Mouse (Mus musculus) cerebellum, adult 11-12 months (tissue): ENCODE measurements at regions not wholly inside any gene's neighbourhood (a gene's known extent, or its start where the extent isn't known, plus 50 kb on each side); places are given as distances from the start of the nearest gene placed in this dataset.

Source experiments
- DNase-seq: peaks from one replicate; pipeline ENCODE4 v3.0.0; 2022

DNA sequence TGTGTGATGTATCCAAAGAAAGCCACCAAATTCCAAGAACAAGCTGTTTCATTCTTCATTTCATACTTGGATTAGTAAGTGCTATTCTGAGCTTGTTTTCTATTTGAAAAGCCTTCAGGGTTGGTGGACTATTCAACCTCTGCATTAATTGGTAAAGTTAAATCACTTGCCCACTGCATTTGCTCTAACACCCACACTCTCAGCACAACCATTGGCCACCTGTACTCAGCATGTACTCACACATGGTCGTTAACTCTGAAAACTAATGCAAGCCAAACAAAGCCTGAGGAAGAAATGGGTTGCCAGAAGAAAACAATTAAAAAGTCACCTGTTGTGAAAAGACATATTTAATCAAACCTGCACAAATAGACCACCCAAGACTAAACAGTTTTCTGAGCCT is 267.5 kb downstream of the Trim52 start:
- no peak for DNase-seq

DNA sequence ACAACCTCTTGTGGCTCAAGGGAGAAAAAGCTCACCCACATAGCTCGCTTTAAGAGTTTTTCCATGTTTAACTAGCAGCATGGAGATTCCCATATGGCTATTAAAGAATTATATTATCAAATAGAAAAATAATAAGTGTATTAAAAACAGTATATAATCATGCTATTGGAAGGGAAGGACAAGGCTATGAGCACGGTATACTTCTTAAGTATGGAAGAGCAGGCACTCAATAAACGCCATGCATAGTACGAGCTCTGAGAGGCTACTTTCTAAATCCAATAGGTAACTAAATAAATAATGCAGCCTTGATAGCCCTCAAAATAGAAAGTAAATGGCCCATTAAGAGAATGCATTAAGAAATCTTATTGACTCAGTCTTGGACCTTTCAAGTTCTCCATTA is 273.6 kb downstream of the Trim52 start:
- no peak for DNase-seq

DNA sequence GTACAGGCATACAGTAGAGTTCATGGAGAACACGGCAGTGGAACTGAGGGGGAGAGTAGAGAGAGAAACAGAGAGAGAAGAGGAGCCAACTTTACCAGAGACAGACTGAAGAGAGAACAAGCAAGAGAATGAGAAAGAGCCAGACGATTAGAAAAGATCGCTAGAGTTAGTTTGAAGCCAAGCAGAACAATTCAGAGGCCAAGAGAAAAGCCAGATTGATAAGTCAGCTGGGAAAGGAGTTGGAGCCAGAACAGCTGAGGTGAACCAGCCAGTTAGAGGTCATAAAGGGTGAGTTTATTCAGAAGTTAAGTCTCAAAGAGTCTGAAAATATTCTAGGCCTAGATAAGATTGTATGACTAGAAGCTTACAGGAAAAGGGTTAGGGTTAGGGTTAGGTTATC is 281.7 kb downstream of the Trim52 start:
- no peak for DNase-seq

DNA sequence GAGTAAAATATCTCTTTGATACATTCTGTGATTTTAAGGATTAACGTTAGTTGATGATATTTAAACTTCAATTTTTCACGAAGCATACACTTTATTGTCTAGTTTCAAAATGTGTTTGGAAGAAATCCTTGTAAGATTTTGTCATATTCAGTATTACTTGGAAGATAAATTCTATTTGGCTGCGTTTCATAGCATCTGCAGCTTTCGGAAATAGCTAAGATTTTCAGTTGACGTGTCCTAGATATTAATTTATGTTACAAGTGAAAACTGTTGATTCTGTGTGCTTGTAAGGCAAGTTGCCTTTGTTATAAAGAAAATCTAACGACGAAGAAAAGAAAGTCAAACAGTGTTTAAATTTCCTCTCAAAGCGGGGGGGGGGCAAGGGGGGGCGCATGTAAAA is 284.5 kb downstream of the Trim52 start:
- DNase-seq = no peak

DNA sequence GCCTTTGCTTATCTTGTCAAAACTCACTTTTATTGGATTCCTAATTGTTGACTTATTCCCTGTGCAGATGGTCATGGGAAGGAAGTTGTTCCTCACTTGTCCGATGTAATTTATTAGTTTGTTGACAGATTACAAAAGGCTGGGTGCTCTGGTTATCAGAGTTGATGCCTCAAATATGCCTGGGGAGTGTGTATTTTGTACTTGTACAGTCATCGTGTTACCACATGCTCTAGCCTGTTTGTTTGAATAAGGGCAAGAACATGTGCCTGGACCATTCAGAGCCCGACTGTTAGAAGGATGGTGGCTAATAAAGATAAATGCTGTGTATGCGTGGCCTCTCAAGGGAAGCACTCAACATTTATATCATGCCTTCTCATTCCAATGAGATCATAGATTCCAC is 288.0 kb downstream of the Trim52 start:
- DNase-seq = no peak

DNA sequence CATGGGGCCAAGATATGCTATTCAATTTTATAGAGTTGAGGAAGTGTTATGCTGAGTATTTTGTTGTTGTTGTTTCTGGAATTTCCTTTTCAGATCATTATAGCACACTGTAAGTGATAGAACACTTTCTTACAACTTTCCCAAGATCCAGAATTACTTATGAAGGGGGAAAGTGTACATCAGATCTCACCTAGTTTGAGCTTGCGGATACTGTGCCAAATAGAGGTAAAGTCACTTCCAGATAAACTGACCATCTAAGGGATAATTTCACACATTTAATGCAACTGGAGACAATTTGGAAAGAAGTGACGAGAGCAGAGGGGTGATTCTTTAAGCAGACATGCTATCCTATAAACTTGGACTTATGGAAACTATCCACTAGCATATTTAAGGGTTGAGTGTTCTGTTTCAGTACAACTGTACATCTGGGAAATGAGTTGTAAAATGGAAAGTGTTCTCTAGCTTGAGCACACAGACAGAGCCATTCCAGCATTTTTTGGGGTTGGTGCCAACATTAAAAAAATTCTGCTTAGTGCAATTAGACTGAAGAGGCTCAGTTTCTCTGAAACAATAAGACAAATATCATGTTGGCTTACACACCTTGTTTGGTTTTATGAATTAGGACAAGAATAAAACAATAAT is 307.0 kb downstream of the Trim52 start:
- no peak for DNase-seq

DNA sequence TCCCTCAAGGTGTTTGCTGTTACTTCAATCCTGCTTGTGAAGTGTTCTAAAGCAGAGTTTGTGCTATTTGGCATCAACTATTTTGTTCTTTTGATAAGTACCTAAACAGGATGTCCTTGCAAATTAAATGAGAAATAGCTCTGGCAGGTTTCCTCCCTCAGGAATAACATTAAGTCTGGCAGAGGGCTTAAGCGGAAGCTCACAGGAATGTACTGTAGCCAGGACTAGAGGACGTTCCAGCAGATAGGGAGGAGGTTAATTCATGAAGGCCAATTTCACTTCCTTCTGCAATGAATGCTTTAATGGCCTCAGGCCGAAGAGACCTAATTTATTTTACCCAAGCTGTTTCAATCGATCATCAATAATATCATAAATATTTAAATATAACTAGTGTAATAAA is 318.7 kb downstream of the Trim52 start:
- DNase-seq = no peak

DNA sequence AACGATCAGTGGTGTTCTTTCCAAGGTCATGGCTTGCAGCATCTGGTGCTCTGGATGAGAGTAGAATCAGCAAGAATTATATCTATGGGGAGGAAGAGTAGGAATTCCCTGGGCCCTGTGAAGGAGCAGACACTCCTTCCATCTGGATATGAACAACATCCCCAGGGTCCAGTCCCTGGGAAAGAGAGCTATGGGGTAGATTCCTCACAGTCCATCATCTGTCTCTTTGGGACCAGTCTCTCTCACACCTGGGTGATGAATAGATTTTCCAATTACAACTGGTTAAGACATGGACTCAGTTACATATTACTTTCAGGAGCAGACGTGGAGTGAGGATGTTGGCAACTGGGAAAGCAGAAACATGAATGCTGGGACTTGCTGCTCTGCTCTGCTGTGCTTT is 322.6 kb downstream of the Trim52 start:
- DNase-seq = no peak

DNA sequence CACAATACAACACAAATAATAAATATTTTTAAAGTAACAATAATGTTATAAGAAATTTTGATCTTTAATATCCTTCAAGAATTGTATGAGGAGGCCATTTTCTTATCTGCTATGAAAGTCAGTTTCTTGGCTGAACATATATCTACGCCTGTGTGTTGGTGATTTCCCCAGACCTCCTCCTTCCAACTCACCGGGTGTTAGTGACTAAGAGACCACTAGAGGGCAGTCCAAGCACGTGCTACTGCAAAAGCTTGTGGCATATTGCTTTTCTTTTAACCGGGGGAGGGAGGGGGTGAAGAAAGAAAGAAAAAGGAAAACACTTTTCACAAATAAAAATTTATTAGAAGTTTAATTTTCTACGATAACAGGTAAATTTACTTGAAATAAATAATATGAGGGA is 333.3 kb downstream of the Trim52 start:
- DNase-seq = no peak

DNA sequence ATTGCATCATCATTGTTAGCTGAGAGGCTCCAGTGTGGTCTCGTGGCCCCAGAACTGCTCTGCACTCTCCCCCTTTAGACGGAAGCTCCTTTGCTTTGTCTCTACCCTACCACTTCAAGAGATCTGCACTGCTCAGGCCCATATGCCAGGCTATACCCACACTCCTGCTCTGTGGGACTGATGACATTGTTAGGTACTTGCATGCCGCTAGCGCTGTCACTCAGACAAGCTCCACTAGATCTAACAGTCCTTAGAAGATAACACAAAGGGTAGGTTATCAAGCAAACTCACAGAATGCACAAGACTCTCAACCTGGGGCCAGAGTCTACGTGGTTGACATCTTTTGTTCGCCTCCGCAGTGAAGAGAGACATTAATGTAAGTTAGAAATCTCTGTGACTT is 383.1 kb downstream of the Trim52 start:
- no peak for DNase-seq

DNA sequence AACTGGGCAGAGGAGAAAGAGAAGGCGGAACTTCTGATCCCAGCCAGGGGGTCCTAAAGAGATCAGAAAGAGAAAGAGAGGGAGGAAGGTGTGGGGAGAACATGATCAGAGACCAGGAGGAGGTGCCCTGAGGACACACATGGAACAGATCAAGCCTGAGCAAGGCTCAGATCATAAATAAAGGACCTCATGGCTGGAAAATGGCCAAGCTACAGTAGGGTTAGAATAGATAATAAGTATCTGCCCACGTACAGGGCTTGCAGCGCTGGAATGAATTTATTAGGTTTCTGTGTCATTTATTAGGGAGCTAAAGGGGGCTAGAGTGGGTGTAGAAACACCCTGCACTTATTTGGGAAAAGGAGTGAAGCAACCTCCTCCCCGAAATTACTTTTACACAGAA is 385.4 kb downstream of the Trim52 start:
- no peak for DNase-seq

DNA sequence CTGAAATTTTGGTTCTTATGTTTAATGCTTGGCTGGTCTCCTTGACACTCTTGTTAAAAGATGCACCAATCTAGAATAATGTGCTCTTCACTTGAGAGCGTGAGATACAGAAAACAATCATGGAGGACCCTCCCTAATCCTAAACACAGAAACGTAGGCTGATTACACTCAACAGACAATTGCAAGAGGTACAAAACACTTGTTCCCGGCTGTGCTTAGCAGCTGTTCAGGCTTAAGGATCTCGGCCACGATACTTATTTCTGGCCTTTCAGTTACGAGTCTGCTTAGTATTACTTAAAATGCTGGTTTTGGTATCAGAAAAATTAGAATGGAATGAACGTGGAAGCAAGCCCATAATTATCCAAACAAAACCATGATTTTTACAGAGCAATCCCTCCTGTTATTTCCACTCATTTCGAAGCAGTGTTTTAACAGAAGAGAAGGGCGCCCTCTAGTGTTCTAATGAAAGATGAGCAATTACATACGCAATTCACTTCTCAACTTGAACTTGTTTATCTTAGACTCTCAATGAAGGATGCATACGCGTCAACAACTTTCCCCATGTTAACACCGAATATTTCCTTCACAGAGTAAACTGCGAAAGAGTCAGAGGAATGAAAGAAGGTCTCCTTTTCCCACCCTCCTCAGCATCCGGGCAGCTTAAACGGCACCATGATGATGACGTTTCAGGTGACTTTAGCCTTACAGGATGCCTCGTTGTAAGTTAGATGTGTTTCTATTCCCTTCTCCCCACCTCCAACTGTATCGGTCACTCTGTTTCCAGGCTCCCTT is 394.5 kb downstream of the Trim52 start:
- DNase-seq = no peak

DNA sequence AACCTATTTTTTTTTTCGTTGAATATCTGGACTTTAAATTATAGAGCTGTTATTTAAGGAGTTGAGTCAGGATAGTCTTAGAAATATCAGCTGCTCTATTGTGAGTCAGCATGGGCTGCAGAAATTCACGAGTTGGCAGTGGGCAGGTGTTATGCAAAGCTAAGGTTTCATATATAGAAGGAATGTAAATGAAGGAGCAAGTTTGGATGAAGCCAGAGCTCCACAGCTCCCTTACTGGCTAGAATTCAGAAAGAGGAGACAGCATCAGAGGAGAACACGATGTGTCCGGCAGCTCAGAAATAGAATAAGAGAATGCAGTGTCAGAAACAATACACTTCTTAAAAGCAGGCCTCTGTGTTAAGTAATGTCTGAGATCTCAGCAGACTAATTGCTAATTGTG is 400.9 kb downstream of the Trim52 start:
- no peak for DNase-seq

DNA sequence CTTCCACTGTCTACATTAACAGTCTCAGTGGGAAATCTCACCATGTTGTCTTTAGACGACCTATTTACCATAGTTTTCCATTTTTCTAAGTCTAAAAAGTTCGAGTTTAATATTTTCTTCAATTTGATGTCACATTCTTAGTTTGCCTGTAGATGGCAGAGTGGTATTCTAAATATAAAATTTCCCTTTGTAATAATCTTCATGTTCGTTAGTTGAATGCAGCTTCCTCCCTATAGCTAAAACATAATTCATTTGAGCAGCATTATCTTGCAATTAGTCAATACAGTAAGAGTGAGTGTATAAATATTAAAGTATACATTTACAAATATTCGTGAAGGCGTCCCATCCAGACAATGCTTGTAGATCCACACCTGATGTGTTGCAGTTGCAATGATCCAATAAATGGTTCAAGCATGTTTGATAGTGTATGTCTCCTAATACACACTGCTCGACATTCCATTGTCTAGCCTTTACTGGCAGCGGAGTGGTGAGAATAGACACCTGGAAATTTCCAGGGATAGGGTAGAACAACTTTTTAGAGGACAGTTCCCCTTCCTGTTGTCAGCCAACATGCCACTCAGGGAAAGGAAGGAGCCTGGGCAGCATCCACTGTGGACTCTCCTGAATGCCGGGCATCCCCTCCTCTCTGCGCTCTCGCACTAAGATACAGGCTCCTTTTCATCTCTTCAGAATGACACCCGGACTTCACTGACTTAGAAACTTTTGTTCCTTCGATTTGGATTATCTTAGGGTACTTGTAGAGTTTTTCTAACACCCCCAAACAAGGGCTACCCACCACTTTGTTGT is 412.8 kb downstream of the Trim52 start:
- no peak for DNase-seq

DNA sequence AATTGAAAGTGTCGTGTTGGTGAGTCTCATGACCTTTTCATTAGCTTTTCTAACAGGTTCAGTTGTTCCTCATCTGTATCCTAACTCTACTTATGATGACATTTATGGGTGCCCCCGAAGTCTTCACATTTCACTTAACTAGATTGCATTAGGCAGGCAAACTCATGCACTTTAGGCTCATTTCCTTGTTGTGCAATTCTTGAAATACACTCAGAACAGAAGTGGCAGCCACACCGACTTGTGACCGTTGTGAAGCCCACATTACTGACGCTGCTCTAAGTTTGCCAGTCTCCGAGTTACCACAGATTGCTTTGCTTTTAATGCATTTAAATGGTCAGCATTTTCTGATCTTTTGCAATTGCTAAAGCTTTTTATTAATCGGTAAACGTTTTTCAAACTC is 414.8 kb downstream of the Trim52 start:
- no peak for DNase-seq

DNA sequence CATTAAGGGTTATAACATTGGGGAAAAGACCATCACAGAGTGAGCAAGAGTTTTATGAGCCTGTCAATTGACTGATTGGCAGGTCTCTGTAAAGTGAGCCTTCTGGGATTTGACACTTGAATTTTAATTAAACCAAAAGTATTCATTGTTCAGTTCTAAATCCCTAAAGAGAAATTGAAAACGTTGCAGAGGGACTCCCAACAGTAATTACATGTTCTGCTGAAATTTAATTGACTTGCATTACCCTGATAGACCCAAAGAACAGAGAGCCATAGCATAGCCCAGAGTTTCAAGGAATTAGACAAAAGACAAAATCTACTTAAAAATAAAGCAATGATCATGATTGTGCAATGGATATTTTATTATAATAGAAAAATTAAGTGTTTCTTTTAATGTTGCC is 444.2 kb downstream of the Trim52 start:
- DNase-seq = no peak

DNA sequence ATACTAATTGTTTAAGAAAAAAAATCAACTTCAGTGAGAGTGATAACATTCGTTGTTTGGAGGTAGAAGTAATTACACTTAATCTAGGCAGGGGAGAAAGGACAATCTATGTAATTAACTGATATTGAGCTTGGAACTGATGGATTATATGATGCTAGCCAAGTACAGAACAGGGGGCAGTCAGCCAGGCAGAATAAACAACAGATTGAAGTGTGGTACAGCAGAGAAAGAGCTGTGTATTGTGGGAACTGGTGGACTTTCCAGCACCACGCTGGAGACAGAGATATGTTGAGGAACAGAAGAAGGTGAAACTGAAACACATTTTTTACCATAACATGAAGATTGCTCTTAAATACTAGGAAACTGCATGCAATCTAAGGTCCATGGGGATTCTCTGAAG is 473.3 kb downstream of the Trim52 start:
- DNase-seq = no peak

DNA sequence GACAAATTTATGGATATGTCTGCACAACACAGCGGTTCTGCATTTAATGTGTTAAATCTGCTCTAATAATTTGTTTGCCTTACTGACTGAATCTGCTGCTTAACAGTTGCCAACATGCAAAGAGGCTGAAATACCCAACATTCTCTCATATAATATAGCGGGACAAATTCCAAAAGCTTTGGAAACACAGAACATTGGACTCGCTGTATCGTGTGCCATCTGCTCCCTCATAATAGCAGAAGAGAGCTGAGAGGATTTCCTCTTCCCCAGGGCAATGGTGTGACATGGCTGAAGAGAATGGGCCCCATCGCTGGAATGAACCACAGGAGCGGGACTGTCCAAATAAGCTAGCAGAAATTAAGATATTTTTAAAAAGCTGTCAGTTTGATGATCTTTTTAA is 475.9 kb downstream of the Trim52 start:
- peak; percentile 4 for DNase-seq

DNA sequence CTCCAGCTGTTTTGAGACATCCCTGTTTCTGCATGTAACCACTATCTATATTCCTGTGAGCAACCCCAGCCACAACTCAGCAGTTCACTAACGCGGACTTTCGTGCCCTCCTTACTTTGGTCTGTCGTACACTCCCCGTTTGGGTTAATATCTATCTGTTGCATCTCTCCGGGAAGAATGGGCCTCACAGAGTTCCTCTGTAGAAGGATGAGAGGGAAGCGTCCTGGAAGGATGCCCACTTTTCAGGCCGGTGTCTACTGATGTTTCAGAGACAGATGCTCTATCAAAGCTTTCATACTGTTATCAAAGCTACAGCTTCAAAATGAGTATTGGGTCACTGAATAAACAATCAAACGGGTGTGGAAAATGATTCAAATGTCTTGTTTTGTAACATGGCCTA is 487.4 kb downstream of the Trim52 start:
- no peak for DNase-seq

DNA sequence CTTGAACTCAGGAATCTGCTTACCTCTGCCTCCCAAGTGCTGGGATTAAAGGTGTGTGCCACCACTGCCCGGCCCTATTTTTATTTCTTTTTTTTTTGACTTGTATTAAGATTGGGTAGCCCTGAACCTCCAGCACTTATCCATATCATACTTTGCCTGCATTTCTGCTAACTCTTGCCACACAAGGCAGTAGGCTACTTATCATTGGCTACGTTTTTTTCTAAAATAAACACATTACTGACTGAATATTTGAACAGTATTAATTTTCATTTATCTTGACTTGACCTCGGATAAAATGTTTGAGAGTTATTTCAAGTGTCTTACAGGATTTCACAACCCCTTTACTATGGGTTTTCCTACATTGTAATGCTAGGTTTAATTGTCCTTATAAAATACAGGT is 488.0 kb downstream of the Trim52 start:
- no peak for DNase-seq

DNA sequence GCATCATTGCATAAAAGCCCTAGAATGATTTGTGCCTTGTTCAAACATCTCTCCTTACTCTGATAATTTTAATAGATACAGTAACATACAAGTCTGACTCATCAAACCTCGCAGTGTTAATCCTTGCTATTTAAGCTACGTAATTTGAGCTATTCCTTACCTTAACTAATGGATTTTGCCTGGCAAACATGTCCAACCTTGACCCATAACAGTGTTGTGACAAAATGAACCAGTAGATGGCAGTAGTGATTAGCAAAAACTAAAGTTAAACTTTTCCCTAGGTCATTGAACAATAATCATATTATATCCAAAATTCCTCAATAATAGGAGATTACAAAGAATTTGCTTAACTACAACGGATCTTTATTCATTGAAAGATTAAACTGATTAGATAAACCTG is 501.0 kb downstream of the Trim52 start:
- no peak for DNase-seq

DNA sequence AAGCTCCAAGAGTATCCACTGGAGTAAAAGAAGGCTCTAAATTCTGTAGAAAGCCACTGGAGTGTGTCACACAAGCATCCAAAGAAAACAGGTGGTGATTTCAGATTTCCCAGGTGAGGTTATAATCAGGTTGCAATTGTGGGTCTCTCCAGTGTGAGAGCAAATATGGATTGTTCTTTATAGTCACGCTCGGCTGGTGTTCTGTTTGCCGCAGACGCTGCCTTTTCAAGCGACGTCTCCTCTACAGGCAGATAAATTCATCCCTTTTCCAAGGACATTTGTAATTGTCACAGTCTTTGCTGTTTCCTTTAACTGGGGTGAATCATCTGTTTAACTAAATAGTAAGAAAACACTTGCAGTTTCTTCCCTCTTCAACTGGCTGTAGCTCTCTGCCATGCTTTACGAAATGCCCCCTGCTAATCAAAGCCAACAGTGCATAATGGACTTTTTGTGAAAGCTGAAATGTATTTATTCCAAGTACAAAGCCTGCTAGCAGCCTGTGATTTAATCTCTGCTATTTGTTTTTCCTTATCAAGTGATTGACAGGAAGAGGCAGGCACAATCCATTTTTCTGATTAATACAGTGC is 502.4 kb downstream of the Trim52 start:
- DNase-seq = no peak
